Mouse (Mus musculus) kidney, adult 2 months (tissue): ENCODE results near the gene Drap1.

Source experiments
- CTCF ChIP-seq: fragments of 200-500 bp; conservative IDR thresholded peaks from 2 replicates; pipeline ENCODE4 v1.5.1; 2011; ENCODE audit warnings: low read depth, mild to moderate bottlenecking, control low read depth, low read length, moderate library complexity, mixed read lengths; ENCODE audit not compliant: insufficient read depth, insufficient read length
- POLR2A ChIP-seq: fragments of 200-500 bp; IDR thresholded peaks from one replicate; pipeline ENCODE4 v1.6.1; 2011; ENCODE audit warnings: low read depth, low read length, control low read depth

DNA sequence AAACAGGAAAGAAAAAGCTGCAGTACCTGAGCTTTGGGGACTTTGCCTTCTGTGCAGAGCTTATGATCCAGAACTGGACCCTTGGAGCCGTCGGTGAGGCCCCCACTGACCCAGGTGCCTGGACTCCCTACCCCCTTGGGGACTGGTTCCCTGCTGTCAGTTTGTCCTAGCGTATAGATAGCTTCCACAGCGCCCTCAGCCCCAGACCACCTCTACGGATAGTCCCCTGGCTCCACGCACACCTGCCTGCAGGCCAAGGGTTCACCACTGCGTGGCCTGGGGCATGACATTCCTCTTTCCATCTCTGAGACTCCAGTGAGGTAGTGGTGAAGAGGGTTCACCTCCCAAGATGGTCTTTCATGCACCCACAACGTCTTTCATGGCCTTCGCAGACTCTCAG lies 38.4 kb upstream of the Drap1 start:
- TF ChIP-seq CTCF = no peak
- TF ChIP-seq POLR2A = no peak
